Mouse (Mus musculus) intestine, embryonic 16.5 days (tissue): ENCODE results near the gene Lyrm7. TPM values are rescaled to one million over a fixed set of nuclear protein-coding genes. Genes with fewer than 3 reads are reported as not detected.
"Not testable (repeated sequence)": the region's sequence is repeated elsewhere in the genome, so short reads cannot be mapped to it uniquely, and the experiment has no call there.

Experiments
- ATAC-seq: fragments of 200-750 bp; cut with Nextera tagmentation; 2 replicates; pipeline ENCODE4 v1.8.0; 2017; ENCODE audit warnings: moderate TSS enrichment, moderate library complexity
- H3K27ac ChIP-seq: fragments of 300-500 bp; sonication (generic); 2 replicates; pipeline ENCODE4 v1.5.1; 2014; ENCODE audit warnings: mild to moderate bottlenecking, low read length
- H3K27me3 ChIP-seq: fragments of 300-500 bp; sonication (generic); replicated peaks from 2 replicates; pipeline ENCODE4 v1.6.1; 2014; ENCODE audit warnings: low read length, control low read depth, mixed read lengths; ENCODE audit not compliant: control insufficient read depth, insufficient read depth
- H3K36me3 ChIP-seq: fragments of 300-500 bp; sonication (generic); 2 replicates; pipeline ENCODE4 v1.6.1; 2014; ENCODE audit warnings: low read length, control low read depth; ENCODE audit not compliant: control insufficient read depth, insufficient read depth
- H3K4me1 ChIP-seq: fragments of 300-500 bp; sonication (generic); 2 replicates; pipeline ENCODE4 v1.6.1; 2014; ENCODE audit warnings: low read length, control low read depth, mixed read lengths; ENCODE audit not compliant: control insufficient read depth, insufficient read depth
- H3K4me2 ChIP-seq: fragments of 300-500 bp; sonication (generic); 2 replicates; pipeline ENCODE4 v1.6.1; 2014; ENCODE audit warnings: low read depth, low read length, control low read depth
- H3K4me3 ChIP-seq: fragments of 300-500 bp; sonication (generic); 2 replicates; pipeline ENCODE4 v1.5.1; 2014; ENCODE audit warnings: mild to moderate bottlenecking, low read length
- H3K9ac ChIP-seq: fragments of 300-500 bp; sonication (generic); 2 replicates; pipeline ENCODE4 v1.6.1; 2014; ENCODE audit warnings: low read depth, low read length
- H3K9me3 ChIP-seq: fragments of 300-500 bp; sonication (generic); 2 replicates; pipeline ENCODE4 v1.6.1; 2016; ENCODE audit warnings: low read length, control low read depth; ENCODE audit not compliant: control insufficient read depth
- WGBS: fragments of 180-500 bp; shearing (Covaris S2); extraction: QIAGEN DNeasy Blood & Tissue Kit; methylation state at CpG from one replicate; pipeline ENCODE4 v1.1.7; 2014; 5-methylcytosine and 5-hydroxymethylcytosine counted together
- polyA plus RNA-seq: library from polyadenylated mRNA; unstranded; fragments of >200 nt; fragmentation: Nextera tagmentation; extraction: Ambion mirVana; gene quantifications from 2 replicates; pipeline ENCODE4 v1.2.1, GENCODE M21; 2015

The Lyrm7 gene
- polyA plus RNA-seq, 1 experiment from 2014 or later: 9.7 TPM

DNA sequence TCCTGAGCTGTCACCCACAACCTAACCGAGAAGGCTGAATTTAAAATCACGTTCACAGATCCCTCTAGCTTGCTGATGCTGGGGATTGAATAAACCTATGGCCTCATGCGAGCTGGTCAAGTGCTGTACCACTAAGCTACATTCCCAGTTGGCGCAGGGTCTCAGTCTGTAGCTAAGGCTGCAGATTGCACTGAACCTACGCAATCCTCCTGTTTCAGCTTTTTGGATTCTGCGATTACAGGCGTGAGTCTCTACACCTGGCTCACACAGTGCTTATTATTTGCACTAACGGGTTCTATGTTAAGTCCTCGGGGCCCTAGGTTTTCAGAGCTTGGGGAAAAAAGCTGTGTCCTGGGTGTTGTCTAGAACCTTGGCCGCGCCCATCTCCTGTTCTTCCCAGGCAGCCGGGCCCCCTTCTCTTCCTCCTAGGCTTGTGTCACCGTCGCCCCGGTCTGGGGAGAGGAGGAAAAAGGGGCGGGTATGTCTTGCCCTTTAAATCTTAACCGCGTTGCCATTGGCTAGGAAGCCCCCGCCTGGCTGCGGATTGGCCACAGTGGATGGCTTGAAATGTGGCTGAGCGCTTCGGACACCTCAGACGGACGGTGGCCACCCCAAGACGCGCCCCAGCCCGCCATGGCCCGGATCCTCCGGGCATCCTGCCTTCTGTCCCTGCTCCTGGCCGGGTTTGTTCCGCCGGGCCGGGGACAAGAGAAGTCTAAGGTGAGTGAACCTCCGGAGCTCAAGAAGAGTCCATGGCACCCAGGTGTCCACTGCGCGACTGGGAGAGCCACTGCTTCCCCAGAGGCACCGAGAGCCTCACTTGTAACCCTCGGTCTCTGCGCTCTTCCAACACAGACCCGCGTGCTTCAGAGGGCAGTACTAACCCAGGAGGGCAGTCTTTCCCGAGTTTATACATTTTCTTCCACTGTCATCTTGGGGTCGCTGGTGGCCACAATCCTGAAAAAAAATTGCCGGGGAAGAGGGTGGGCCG, 41.9 kb upstream of the Lyrm7 start, which contains the start of gene Gpx3:
Gene Gpx3, plus strand, starts transcription at position 121 of the 991 bp plus-strand sequence.
- ATAC-seq: peak; percentile 86
- Histone ChIP-seq H3K4me3 (peak within 1 kb of the TSS; percentile 66), H3K27ac (peak within 1 kb of the TSS; percentile 67), H3K27me3 (no peaks in the 10 kb centered on the region), H3K36me3 (no peaks in the 10 kb centered on the region), H3K4me2 (peak within 1 kb of the TSS; percentile 89), H3K9ac (peak within 1 kb of the TSS; percentile 74), H3K9me3 (no peaks in the 10 kb centered on the region), H3K4me1 (peaks cover 33% of the 10 kb centered on the region)
- WGBS: 13% methylated on average over 43 of the region's 45 CpGs

DNA sequence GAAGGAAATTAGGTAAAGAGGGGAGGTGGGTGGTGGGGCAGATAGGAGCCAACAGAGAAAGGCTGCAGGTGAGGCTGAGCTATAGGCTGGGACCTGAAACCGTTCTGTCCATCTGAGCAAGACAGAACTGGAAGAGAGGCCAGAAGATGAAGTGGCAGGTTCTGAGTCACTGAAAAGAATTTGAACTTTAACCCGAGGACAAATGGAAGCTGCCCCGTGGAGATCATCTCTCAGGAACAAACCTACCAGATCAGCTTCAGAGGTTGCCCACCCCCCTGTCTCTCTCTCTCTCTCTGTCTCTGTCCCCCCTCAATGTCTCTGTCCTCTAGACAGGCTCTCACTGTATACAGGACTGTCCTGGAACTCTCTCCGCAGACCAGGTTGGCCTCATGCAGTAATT, 38.9 kb upstream of the Lyrm7 start:
- Histone ChIP-seq H3K36me3 (no peaks in the 10 kb centered on the region), H3K4me2 (no peak overlapping the region), H3K4me1 (peaks cover 20% of the 10 kb centered on the region), H3K4me3 (no peak overlapping the region), H3K27me3 (no peaks in the 10 kb centered on the region), H3K9ac (no peak overlapping the region), H3K9me3 (no peaks in the 10 kb centered on the region), H3K27ac (no peak overlapping the region)
- no peak for ATAC-seq
- WGBS: 67% methylated on average over 4 of the region's 4 CpGs

DNA sequence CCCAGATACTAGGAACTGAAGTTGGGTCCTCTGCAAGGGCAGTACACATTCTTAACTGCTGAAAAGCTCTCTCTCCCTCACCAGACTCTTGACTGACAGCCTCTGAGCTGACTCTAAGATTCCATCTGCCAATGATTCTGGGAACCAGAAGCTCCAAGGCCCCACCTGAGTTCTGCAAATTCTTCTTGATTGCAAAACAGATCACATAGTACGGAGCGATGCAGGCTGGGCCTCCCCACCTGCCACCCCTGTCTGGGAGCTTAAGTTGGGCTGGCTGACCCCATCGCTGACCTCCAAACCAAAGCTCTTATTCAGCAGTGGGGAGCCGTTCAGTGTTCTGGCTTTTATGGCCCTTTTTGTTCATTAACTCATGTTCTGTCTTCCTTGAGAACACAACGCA, 36.8 kb upstream of the Lyrm7 start:
- Histone ChIP-seq H3K27me3 (no peaks in the 10 kb centered on the region), H3K9ac (no peak overlapping the region), H3K4me3 (no peak overlapping the region), H3K27ac (peak overlapping the region; percentile 45; the same call in 1 of the 2 replicates), H3K4me1 (peaks cover 3% of the 10 kb centered on the region; the same call in 1 of the 2 replicates), H3K9me3 (no peaks in the 10 kb centered on the region), H3K4me2 (no peak overlapping the region), H3K36me3 (no peaks in the 10 kb centered on the region)
- 48% methylated on average over 5 of the region's 5 CpGs for WGBS
- peak; percentile 61 for ATAC-seq

DNA sequence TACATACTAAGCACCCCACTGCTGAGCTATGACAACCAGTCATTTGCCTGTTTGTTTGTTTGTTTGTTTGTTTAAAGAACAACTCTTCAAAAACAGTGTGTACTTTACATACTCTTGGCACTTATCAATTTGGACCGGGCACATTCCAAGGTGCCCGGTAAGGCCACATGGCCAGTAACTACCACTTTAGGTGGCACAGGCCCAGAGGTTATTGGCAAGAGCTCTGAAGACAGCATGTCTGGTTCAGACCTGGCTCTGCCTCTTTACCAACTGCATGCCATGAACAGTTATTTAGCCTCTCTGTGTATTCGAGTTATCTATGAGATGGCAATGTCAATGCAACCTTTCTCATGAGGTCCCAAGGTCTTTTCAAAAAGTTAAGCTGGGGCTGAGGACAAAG, 35.9 kb upstream of the Lyrm7 start:
- H3K9ac ChIP-seq, H3K27ac ChIP-seq, H3K4me1 ChIP-seq, H3K27me3 ChIP-seq, H3K36me3 ChIP-seq, H3K4me2 ChIP-seq, H3K4me3 ChIP-seq, ATAC-seq, H3K9me3 ChIP-seq: not testable (repeated sequence)
- WGBS: 84% methylated on average over 3 of the region's 3 CpGs

DNA sequence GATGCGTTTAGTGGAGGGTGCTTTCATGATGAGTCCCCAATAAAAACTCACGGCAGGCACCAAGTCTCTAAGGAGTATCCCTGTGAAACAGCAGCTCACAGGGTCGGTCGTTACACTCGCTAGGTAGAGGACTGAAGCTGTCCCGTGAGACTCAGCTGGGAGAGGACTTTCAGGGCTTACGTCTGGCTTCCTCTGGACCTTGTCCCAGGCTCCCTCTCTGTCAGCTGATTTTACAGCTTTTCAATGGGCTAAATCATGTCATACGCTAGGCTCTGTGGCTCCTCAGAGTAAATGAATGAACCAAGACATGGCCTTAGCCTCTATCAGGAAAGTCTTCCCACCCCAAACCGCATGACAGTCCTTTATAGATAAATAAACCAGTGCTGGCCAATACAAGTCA, 33.9 kb upstream of the Lyrm7 start:
- Histone ChIP-seq H3K36me3 (no peaks in the 10 kb centered on the region), H3K27me3 (no peaks in the 10 kb centered on the region), H3K9me3 (no peaks in the 10 kb centered on the region), H3K4me1 (peaks cover 6% of the 10 kb centered on the region; the same call in 1 of the 2 replicates), H3K9ac (no peak overlapping the region), H3K4me2 (no peak overlapping the region), H3K27ac (no peak overlapping the region; the same call in 1 of the 2 replicates), H3K4me3 (no peak overlapping the region)
- 45% methylated on average over 9 of the region's 9 CpGs for WGBS
- peak; percentile 64 for ATAC-seq

DNA sequence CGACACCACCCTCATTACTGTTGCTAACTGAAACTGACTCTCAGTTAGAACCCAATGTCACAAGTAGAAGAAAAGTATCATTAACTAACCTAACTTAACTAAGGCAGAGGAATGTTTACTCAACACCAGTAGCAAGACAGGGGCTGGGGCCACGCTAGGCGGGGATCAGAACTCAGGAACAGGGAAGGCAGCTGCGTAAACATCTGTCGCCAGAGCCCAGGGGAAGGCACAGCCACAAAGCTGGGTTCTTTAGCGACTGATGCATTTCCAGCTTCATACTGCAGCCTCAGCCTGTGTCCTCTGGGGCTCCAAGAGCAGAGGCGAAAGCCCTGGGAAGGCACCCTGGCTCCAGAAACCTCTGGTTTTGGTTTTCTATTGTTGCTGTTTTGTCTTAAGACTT, 31.4 kb upstream of the Lyrm7 start:
- H3K9me3 ChIP-seq: no peaks in the 10 kb centered on the region
- WGBS: 43% methylated on average over 7 of the region's 7 CpGs
- no peak overlapping the region for H3K4me3 ChIP-seq
- H3K27ac ChIP-seq: no peak overlapping the region
- no peak overlapping the region for H3K9ac ChIP-seq
- H3K27me3 ChIP-seq: no peaks in the 10 kb centered on the region
- 0 out of 2 replicates have a peak, but pooled peaks have one; percentile 45 for ATAC-seq
- H3K36me3 ChIP-seq: no peaks in the 10 kb centered on the region
- H3K4me2 ChIP-seq: no peak overlapping the region
- peaks cover 6% of the 10 kb centered on the region; the same call in 1 of the 2 replicates for H3K4me1 ChIP-seq

DNA sequence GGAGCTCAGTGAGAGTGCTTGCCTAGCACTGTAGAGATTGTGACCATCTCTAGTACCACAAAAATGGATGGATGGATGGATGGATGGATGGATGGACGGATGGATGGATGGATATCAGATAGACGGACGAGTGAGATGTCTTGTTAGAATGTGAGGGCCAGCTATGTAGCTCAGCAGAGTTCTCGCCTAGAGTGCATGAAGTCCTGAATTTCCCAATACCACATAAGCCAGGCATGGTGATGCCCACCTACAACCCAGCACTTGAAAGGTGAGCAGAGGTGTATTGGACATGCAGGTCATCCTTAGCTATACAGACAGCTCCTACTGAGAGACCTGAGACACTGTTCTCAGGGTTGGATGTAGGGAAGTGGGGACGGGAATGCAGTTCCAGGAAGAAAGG, 30.6 kb upstream of the Lyrm7 start:
- Histone ChIP-seq H3K4me3 (no peak overlapping the region), H3K4me1 (peaks cover 6% of the 10 kb centered on the region; the same call in 1 of the 2 replicates), H3K4me2 (no peak overlapping the region), H3K27me3 (no peaks in the 10 kb centered on the region), H3K9me3 (no peaks in the 10 kb centered on the region), H3K9ac (no peak overlapping the region), H3K27ac (no peak overlapping the region), H3K36me3 (no peaks in the 10 kb centered on the region)
- ATAC-seq: no peak
- 87% methylated on average over 5 of the region's 5 CpGs for WGBS

DNA sequence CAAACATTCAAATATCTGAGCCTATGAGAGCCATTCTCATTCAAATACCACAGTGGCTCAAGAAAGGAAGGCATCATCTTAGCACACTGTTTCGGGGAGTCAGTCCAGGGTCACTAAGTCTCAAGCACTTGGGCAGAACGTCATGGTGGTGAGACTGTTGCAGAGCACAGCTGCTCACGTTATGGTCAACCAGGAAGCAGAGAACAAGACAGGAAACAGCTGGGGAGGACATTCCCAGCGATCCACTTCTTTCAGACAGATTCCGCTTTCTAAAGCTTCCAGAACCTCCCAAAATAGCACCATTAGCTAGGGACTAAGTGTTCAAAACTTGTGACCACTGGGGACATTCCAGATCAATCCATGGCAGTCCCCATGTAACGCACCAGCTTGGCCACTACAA, 27.2 kb upstream of the Lyrm7 start:
- Histone ChIP-seq H3K27me3 (no peaks in the 10 kb centered on the region), H3K4me3 (no peak overlapping the region), H3K36me3 (no peaks in the 10 kb centered on the region), H3K4me1 (peaks cover 13% of the 10 kb centered on the region), H3K27ac (no peak overlapping the region), H3K9me3 (no peaks in the 10 kb centered on the region), H3K9ac (no peak overlapping the region), H3K4me2 (no peak overlapping the region)
- 68% methylated on average over 6 of the region's 6 CpGs for WGBS
- no peak for ATAC-seq

DNA sequence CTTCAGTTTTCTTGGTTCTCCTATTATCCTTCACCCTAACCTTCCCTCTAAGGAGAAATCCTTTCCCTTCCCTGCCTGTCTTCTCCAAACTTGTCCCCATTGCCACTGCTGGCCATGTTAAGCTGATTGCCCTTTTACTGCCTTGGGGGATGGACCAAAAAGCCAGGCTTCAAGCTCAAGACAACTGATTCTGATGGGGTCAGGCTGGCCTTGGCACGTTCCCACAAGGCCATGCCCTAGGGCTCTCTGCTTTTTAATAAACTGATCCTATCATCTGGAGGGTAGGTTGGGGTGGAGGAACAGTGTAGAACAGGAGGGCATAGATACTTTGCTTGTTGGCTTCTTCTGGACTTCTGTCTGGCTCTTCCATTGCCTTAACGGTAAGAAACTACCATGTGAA, 24.7 kb upstream of the Lyrm7 start:
- H3K36me3 ChIP-seq: no peaks in the 10 kb centered on the region
- ATAC-seq: no peak
- H3K27ac ChIP-seq: peak overlapping the region; percentile 46; the same call in 1 of the 2 replicates
- WGBS: 79% methylated on average over 2 of the region's 2 CpGs
- H3K9me3 ChIP-seq: no peaks in the 10 kb centered on the region
- H3K4me2 ChIP-seq: no peak overlapping the region
- H3K4me1 ChIP-seq: peaks cover 18% of the 10 kb centered on the region
- no peak overlapping the region for H3K9ac ChIP-seq
- H3K4me3 ChIP-seq: no peak overlapping the region
- H3K27me3 ChIP-seq: no peaks in the 10 kb centered on the region
